Mouse (Mus musculus): ENCODE results near the gene Cnga1. TPM values are rescaled to one million over a fixed set of nuclear protein-coding genes. Genes with fewer than 3 reads are reported as not detected.

Gene Cnga1
- polyA plus RNA-seq (2016; fragmentation: Nextera tagmentation; extraction: Ambion mirVana): not detected in 2 replicates

DNA sequence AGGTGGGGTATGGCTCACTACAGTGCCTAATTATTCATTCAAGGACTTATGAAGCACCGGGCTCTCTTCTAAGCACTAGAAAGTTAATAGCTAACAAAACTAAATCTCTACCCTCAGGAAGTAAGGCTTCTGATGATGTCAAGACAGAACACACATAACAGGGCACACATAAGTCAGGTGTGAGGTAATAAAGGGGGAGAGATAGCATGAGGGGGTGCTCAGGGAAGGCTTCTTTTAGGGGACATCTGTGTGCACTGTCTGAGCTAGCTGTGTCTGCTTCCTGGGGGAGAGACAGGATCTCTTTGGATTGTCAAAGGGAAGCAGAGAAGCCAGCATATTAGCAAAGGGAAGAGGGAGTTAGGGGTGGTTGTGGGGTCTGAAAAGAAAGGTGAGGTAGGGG is at the start of gene Cnga1:
Gene Cnga1 (minus strand): TSS at position 101 of the 400 bp plus-strand sequence.
- Histone ChIP-seq H3K4me3 (no peak within 1 kb of the TSS), H3K9ac (no peak within 1 kb of the TSS), H3K27ac (no peak within 1 kb of the TSS), H3K27me3 (peaks cover 36% of the 10 kb centered on the region), H3K4me2 (replicated peaks) (no peak within 1 kb of the TSS), H3K9me3 (replicated peaks) (no peaks in the 10 kb centered on the region), H3K4me1 (peaks cover 8% of the 10 kb centered on the region), H3K36me3 (no peaks in the 10 kb centered on the region)
- no peak for ATAC-seq (ENCODE audit: low FRiP score)
- 100% methylated on average over 1 of the region's 1 CpGs for WGBS

DNA sequence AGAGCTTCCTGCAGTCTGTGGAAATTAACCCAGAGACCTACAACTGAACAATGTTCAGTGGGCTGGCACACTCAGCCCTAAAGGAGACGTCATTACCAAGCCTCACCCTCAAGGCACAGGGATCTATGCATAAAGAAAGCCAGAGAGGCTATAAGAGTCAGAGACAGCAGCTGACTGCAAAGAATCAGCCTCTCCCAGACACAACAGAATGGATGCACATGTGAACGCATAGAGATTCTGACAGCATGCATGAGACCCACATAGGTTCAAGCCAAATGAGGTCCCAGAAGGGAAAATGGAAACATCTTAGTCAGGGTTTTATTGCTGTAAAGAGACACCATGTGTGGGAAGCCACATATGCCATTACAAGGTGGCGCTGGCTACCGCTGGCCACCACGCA is 46.4 kb upstream of the Cnga1 start:
- H3K27me3 ChIP-seq: no peaks in the 10 kb centered on the region
- H3K36me3 ChIP-seq: no peaks in the 10 kb centered on the region
- H3K27ac ChIP-seq: no peak overlapping the region
- no peak overlapping the region for H3K4me2 ChIP-seq (replicated peaks)
- H3K4me1 ChIP-seq: no peaks in the 10 kb centered on the region
- 0 out of 2 replicates have a peak, but pooled peaks have one; percentile 29 for ATAC-seq (ENCODE audit: low FRiP score)
- no peak overlapping the region for H3K4me3 ChIP-seq
- WGBS: 92% methylated on average over 5 of the region's 5 CpGs
- peaks cover 5% of the 10 kb centered on the region; the same call in 1 of the 2 replicates for H3K9me3 ChIP-seq (replicated peaks)
- H3K9ac ChIP-seq: no peak overlapping the region

DNA sequence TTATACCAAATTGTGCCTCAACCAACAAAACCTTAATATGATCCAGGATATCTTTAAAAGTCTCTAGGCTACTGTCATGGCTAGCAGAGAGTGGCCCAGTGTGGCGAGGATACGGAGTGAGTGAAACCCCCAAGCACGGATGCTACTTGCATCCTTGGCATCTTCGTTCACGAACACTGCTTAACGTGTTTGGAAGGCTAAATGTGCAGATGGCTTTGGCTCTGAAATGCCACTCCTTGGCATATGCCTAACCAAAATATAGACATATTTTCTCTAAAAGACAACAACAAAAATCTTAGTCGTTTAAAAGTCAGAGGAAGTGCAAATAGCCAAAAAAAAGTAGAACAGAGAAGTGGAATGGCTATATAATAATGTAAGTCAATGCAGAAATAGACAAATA is 45.5 kb upstream of the Cnga1 start:
- Histone ChIP-seq H3K4me2 (replicated peaks) (no peak overlapping the region), H3K27ac (no peak overlapping the region), H3K9me3 (replicated peaks) (peaks cover 5% of the 10 kb centered on the region; the same call in 1 of the 2 replicates), H3K9ac (no peak overlapping the region), H3K36me3 (no peaks in the 10 kb centered on the region), H3K4me1 (no peaks in the 10 kb centered on the region), H3K27me3 (no peaks in the 10 kb centered on the region), H3K4me3 (no peak overlapping the region)
- ATAC-seq (ENCODE audit: low FRiP score): no peak
- WGBS: 93% methylated on average over 7 of the region's 7 CpGs

DNA sequence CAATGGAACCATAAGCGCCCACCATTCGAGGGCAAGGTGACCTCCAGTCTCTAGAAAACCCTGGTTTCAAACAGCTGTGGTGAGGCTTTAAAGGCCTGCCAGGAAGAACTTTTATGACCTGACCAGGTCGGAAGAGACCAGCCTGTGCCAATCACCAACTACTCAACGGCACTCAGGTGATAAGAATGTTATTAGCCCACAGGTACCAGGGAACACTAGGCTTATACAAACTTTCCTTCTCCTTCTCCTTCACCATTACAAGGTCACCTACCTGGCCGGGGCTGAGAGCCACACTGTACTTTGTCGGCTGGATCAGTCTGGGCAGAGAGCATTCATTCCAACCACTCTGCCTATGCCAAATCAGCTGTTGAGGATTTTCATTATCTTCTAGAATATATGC is 37.4 kb upstream of the Cnga1 start:
- H3K4me2 ChIP-seq (replicated peaks): no peak overlapping the region
- no peaks in the 10 kb centered on the region for H3K36me3 ChIP-seq
- no peaks in the 10 kb centered on the region for H3K4me1 ChIP-seq
- H3K9me3 ChIP-seq (replicated peaks): peaks cover 4% of the 10 kb centered on the region; the same call in 1 of the 2 replicates
- H3K4me3 ChIP-seq: no peak overlapping the region
- no peak overlapping the region for H3K9ac ChIP-seq
- no peaks in the 10 kb centered on the region for H3K27me3 ChIP-seq
- 90% methylated on average over 6 of the region's 6 CpGs for WGBS
- H3K27ac ChIP-seq: no peak overlapping the region
- no peak for ATAC-seq (ENCODE audit: low FRiP score)

DNA sequence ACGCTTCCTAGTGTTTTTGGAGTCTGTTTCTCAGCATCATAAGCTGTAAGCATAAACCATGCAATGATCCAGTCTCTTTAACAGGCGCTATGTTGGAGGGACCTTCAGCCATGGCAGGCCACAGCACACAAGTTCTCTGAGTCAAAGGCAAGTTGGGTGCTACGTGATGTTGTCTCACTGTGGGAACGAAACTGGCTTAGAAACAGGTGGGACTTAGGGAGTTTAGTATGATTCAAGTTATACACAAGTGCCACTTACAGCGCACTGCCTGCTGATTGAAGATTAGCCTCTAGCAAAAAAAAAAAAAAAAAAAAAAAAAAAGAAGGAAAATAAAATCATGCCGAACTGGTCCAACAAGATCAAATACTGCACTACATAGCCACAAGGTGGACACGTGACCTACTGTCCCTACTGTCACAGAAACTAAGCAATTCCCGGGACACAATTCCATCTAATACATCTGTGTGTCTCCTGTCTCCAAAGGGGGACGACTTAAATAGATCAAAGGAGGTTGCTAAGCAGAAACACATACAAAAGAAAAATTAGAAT is 31.0 kb upstream of the Cnga1 start:
- Histone ChIP-seq H3K4me3 (no peak overlapping the region), H3K4me2 (replicated peaks) (no peak overlapping the region), H3K36me3 (no peaks in the 10 kb centered on the region), H3K27me3 (no peaks in the 10 kb centered on the region), H3K9me3 (replicated peaks) (no peaks in the 10 kb centered on the region), H3K9ac (no peak overlapping the region), H3K27ac (no peak overlapping the region), H3K4me1 (no peaks in the 10 kb centered on the region)
- ATAC-seq (ENCODE audit: low FRiP score): no peak
- 85% methylated on average over 9 of the region's 9 CpGs for WGBS

DNA sequence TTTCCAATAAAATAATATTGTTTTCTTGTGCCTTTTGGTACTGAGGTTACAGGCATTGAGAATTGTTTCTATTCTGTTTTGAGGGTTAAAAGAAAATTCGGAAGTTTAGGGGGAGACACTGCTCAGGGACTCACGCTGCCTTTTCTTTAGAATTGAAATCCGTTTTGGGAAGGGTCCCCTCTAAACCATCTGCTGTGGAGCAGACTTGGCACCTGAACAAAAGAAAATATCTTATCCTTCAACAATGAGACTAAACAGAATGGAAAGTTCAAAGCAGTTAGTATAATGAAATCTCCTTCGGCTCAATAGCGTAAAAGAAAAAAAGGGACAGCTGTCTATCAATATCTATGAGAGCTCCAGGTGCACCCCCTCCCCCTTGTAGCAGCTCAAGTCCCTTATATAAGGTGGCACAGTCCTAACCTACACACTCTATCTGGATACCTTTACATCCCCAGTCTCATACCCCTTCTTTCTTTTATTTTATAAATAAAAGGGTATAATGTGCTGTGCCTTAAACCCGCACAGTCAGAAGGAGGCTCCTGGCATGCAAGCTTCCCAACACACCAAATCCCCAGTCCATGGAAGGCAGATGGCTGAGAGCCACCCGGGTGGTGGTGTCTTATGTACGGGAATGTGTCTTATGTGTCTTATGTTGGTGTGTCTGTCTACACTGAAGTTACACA is 27.1 kb upstream of the Cnga1 start:
- 64% methylated on average over 8 of the region's 8 CpGs for WGBS
- no peak for ATAC-seq (ENCODE audit: low FRiP score)
- Histone ChIP-seq H3K9me3 (replicated peaks) (no peaks in the 10 kb centered on the region), H3K27me3 (no peaks in the 10 kb centered on the region), H3K4me1 (no peaks in the 10 kb centered on the region), H3K4me3 (no peak overlapping the region), H3K36me3 (no peaks in the 10 kb centered on the region), H3K27ac (no peak overlapping the region), H3K4me2 (replicated peaks) (no peak overlapping the region), H3K9ac (no peak overlapping the region)

DNA sequence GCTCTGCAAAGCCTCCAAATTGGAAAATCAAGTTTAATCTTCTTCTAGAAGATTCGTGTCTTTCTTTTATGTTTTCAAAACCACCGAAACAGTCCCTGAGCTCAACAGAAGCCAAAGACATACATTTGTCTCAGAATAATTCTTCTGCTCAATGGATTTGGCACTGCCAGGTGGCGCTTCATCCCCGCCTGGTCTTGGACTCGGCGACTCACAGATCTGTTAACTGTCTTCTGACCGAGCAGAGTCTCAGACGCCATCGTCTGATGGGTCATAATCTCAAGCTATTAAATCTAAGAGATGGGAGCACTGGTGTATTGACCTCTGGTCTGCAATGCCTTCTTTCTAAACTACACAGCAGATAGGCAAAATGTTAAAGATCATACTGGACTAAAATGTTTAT is 24.3 kb upstream of the Cnga1 start:
- Histone ChIP-seq H3K36me3 (no peaks in the 10 kb centered on the region), H3K9ac (no peak overlapping the region), H3K4me2 (replicated peaks) (no peak overlapping the region), H3K27ac (no peak overlapping the region), H3K4me3 (no peak overlapping the region), H3K9me3 (replicated peaks) (no peaks in the 10 kb centered on the region), H3K4me1 (no peaks in the 10 kb centered on the region), H3K27me3 (no peaks in the 10 kb centered on the region)
- ATAC-seq (ENCODE audit: low FRiP score): no peak
- WGBS: 89% methylated on average over 9 of the region's 9 CpGs

DNA sequence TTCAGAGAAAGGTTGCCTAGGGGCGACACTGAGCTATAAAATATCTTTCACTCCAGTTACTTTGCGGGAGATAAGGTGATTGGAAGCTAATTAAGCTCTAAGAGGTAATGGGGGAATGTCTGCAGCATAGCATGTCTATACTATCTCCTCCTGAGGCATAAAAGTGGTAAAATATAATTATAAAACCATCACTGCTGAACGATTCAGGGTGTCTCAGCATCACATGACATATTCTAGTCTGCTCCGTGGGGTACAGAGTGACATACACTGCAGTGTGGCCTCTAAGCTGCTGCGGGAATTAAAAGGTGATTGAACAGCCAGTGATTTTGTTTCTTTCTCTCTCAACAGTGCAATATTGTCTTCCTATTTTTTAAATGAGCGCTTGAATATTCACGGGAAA is 22.4 kb upstream of the Cnga1 start:
- H3K4me3 ChIP-seq: no peak overlapping the region
- no peaks in the 10 kb centered on the region for H3K4me1 ChIP-seq
- ATAC-seq (ENCODE audit: low FRiP score): peak; percentile 58; the same call in 1 of the 2 replicates
- no peak overlapping the region for H3K9ac ChIP-seq
- 77% methylated on average over 7 of the region's 7 CpGs for WGBS
- H3K27me3 ChIP-seq: no peaks in the 10 kb centered on the region
- H3K4me2 ChIP-seq (replicated peaks): no peak overlapping the region
- no peaks in the 10 kb centered on the region for H3K36me3 ChIP-seq
- no peak overlapping the region for H3K27ac ChIP-seq
- no peaks in the 10 kb centered on the region for H3K9me3 ChIP-seq (replicated peaks)

DNA sequence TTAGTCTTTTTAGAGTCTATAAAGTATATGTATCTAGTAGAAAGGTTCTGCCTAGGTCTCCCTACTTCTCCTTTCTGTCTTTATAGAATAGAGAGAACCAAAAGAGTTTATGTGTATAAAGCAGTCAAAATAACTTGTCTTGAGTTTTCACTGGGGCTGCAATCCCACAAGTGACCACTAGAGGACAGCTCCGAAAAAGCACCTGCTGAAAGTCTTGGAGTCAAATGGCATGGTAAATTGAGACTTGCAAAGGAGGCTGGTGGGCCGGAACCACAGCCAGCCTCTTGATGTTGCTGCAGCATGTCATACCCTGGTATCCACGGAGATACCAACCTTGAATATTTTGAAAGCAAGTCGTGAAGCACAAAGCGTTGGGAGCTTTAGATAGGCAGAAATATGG is 21.2 kb upstream of the Cnga1 start:
- H3K4me2 ChIP-seq (replicated peaks): no peak overlapping the region
- H3K27me3 ChIP-seq: no peaks in the 10 kb centered on the region
- H3K27ac ChIP-seq: no peak overlapping the region
- no peaks in the 10 kb centered on the region for H3K9me3 ChIP-seq (replicated peaks)
- 27% methylated on average over 5 of the region's 5 CpGs for WGBS
- H3K9ac ChIP-seq: no peak overlapping the region
- ATAC-seq (ENCODE audit: low FRiP score): no peak
- no peaks in the 10 kb centered on the region for H3K36me3 ChIP-seq
- H3K4me3 ChIP-seq: no peak overlapping the region
- no peaks in the 10 kb centered on the region for H3K4me1 ChIP-seq

DNA sequence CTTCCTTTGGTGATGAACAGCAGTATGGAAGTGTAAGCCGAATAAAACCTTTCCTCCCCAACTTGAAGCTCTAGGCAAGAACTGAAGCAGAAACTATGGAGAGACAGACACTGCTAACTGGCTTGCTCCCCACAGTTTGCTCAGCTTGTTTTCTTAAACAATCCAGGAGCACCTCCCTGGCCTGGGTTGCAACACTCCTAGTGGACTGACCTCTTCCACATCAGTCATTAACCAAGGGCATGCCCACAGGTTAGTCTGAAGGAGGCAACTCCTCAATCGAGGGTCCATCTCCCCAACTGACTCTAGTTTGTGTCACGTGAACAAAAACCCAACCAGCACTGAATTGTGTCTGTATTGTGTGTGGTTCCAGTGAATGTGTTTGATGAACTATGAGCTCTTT is 20.8 kb upstream of the Cnga1 start:
- Histone ChIP-seq H3K4me1 (no peaks in the 10 kb centered on the region), H3K27ac (no peak overlapping the region), H3K9me3 (replicated peaks) (no peaks in the 10 kb centered on the region), H3K27me3 (no peaks in the 10 kb centered on the region), H3K9ac (no peak overlapping the region), H3K36me3 (no peaks in the 10 kb centered on the region), H3K4me2 (replicated peaks) (no peak overlapping the region), H3K4me3 (no peak overlapping the region)
- ATAC-seq (ENCODE audit: low FRiP score): no peak
- WGBS: 47% methylated on average over 3 of the region's 3 CpGs

DNA sequence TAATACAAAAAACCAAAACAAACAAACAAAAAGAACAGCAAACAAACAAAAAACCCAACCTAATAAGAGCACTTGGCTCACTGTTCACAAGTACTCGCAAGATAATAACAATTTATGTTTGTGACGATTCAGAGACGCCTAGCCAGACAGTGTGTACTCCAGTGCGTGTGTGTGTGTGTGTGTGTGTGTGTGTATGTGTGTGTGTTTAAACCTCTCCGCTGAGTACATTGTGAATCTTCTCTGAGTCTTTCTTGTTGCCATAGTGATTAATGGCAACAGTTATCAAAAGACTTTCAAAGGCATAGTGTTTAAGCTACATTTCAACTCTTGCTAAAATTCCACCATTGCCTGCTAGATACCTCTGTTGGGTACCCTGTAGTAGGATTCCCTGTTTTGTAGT is 20.1 kb upstream of the Cnga1 start:
- H3K27ac ChIP-seq: no peak overlapping the region
- H3K27me3 ChIP-seq: no peaks in the 10 kb centered on the region
- WGBS: 81% methylated on average over 5 of the region's 5 CpGs
- ATAC-seq (ENCODE audit: low FRiP score): no peak
- no peak overlapping the region for H3K4me3 ChIP-seq
- no peaks in the 10 kb centered on the region for H3K9me3 ChIP-seq (replicated peaks)
- H3K4me1 ChIP-seq: no peaks in the 10 kb centered on the region
- no peaks in the 10 kb centered on the region for H3K36me3 ChIP-seq
- H3K9ac ChIP-seq: no peak overlapping the region
- H3K4me2 ChIP-seq (replicated peaks): no peak overlapping the region

DNA sequence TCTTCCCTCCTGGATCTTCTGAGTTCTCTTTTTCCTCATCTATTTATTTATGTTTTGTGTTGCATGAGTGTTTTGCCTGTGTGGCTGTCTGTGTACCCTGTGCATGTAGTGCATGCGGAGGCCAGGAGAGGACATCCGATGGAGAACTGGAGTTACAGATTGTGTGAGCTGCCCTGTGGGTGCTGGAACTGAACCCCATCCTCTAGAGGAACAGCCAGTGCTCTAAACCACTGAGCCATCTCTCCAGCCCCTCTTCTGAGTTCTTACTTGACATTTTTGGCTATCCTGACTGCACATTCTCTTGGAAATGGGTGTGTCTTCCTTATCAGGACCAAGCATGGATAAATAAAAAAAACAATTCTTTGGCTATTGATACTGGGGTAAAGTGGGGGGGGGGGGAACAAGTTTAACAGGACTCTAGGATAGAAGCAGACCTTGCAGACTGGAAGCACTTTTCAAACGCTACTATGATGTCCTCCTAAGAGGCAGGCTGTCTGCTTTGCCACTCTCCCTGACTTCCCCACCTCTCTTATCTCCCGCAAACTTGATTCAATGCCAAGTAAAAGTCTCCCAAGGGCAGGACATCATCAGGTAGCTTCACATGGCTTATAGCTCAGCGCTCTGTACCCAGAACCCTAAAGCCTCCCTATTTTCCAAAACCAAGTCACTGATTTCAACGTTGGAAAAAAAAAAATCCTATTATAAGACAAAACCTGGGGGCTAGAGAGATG is 17.1 kb upstream of the Cnga1 start:
- no peaks in the 10 kb centered on the region for H3K36me3 ChIP-seq
- H3K4me1 ChIP-seq: no peaks in the 10 kb centered on the region
- no peak for ATAC-seq (ENCODE audit: low FRiP score)
- no peaks in the 10 kb centered on the region for H3K9me3 ChIP-seq (replicated peaks)
- WGBS: 93% methylated on average over 6 of the region's 6 CpGs
- no peaks in the 10 kb centered on the region for H3K27me3 ChIP-seq
- no peak overlapping the region for H3K9ac ChIP-seq
- no peak overlapping the region for H3K4me2 ChIP-seq (replicated peaks)
- no peak overlapping the region for H3K27ac ChIP-seq
- no peak overlapping the region for H3K4me3 ChIP-seq
